Mouse (Mus musculus) testis, adult 2 months (tissue): Measurements from ENCODE around the gene Cldnd1.

Source experiments
- CTCF ChIP-seq: fragments of 200-500 bp; IDR thresholded peaks from 2 replicates; pipeline ENCODE4 v1.5.1; 2012; ENCODE audit warnings: low read depth, mild to moderate bottlenecking, inconsistent platforms, low read length, moderate library complexity; ENCODE audit not compliant: control insufficient read depth, insufficient read depth, insufficient replicate concordance
- POLR2A ChIP-seq: fragments of 200-500 bp; IDR thresholded peaks from 2 replicates; pipeline ENCODE4 v1.6.1; 2012; ENCODE audit warnings: low read depth, mild to moderate bottlenecking, inconsistent platforms, low read length, moderate library complexity; ENCODE audit not compliant: control insufficient read depth

DNA sequence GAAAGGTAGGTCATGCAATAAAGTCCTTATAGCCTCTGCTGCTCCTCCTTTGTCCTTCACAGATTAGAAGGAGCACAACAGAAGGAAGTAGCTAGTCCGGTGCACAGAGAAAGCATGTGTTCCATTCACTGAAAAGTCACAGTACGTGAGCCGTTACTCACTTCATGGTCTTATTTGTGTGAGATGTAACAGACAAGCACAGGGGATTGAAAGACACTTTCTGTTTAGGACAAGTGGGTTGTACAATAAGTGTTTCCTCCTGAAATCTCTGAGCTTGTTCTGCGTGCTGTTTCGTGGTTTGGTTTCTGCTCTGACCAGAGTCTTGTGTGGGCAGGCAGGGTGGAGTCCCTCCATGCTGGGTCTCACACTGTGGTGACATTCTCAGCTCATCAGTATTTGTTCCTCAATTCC, 37.4 kb upstream of the Cldnd1 start:
- TF ChIP-seq CTCF (no peak), POLR2A (no peak)
